Mouse (Mus musculus) embryonic stem cell, embryonic (primary cell): ENCODE data around the gene Rgl1.

ENCODE experiments used
- CTCF ChIA-PET, 4 experiments: fragments of 300-600 bp in 2 of 4; fragments of 350-600 bp in 2 of 4; sonication (Branson Sonifier 250); formaldehyde crosslinking; loops; one replicate each; lab custom pipeline; 2022; ENCODE audit warnings: inconsistent platforms in 2 of 4; lab: Charles Lee
- POLR2A ChIA-PET, 4 experiments: fragments of 300-600 bp in 2 of 4; fragments of 350-600 bp in 2 of 4; sonication (Branson Sonifier 250); formaldehyde crosslinking; loops; one replicate each; lab custom pipeline; 2022; ENCODE audit warnings: antibody characterized with exemption in 4 of 4, inconsistent platforms in 1 of 4; lab: Charles Lee

Rgl1 gene

DNA sequence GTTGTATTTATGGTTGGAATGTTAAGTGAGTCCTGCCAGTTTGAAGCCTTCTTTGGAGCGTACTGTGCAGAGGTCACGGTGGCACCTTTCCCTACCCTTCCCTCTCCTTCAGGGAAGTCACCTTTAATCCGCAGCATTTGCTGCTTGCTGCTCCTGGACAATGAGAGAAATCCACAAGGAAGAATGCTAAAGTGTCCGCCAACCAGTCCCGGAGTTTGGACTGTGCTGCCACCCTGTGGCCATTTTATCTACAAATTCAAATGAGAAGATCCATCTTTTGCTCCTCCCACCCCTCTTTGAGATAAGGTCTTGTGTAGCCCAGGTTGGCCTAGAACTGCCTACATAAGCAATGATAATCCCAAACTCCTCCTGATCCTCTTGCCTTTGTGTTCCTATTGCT, 19.7 kb downstream of the Rgl1 start:
- ChIA-PET POLR2A (no interaction called here), CTCF (interaction anchor here in 2 of 4 experiments (0.6 to 1.3 kb wide), 3 partner anchors 221 to 926 kb away, joined by 3 to 5 read pairs (median 4); no protein-coding TSS in a partner anchor)

DNA sequence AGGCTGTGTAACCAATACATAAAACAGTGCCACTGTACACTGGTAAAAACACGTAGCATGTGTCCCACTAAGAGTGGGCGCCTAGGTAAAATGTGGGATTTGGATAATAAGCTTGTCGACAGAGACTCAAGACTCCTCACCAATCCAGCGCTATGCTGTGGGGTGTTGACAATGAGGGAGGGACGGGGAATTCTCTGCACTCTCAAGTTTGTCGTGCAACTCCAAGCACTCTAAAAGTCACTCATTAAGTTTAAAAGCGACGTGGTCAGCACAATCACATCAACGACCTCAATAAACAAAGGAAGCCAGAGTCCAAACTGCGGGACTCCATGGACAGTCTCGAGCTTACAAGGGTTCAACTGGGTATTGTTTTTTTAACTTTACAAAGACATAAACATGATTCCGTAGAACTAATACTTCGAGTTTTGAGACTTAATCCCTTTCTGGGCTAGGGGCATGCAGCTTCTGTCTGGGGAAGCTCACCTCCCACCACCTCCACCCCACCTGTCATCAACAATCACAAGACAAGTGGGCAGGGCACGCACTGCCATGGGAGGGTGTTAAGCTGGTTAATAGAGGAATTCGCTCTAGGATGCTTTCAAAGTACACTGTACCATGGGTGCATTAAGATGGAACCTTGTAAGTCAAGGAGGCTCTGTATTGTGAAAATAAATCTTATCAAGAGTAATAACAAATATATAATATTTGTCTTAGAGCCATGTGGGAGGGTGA, 22.9 kb downstream of the Rgl1 start:
- ChIA-PET CTCF (interaction anchor here in 2 of 4 experiments (0.6 to 1.9 kb wide), 4 partner anchors 218 to 259 kb away, joined by 3 to 8 read pairs (median 4); no protein-coding TSS in a partner anchor), POLR2A (interaction anchor here in 1 of 4 experiments (1.5 kb wide), 1 partner anchor 24 kb away, joined by 4 read pairs; no protein-coding TSS in a partner anchor)

DNA sequence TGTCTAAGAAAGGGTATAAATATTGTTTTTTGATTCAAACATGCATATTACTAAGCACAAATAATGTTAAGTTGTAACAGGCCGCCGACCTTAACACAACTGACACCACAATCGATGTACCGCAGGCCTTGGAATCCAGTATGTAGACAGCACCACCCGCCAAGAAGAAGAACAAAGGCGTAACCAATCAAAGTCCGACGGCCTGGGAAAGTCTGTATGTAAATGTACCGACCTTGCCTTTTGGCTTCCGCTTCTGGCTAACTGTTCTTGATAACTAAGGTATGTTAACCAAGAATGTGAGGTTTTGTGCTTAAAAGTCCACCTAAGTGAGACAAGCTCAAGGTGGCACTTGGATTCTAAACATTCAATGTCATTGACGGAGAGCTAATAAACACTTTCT, 26.8 kb downstream of the Rgl1 start:
- ChIA-PET POLR2A (no interaction called here), CTCF (interaction anchor here in 1 of 4 experiments (0.6 kb wide), 1 partner anchor 13 kb away, joined by 3 read pairs; no protein-coding TSS in a partner anchor)

DNA sequence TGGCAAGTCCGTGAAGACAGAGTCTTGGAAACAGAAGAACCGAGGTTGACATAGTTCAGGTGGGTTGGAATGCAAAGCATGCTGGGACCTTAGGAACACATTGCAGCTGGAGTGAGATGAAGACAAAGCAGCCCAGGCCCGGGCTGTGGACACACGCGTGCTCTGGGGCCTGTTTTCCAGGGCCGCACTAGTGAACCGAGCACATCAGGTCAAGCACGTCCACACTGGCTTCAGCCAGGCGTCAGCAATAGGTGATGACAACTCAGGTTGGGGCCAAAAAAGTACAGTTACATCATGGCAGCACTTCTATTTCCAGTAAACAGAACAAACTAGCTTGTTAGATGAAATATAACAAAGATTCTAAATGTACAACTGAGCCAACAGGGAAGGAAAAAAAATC, 27.4 kb downstream of the Rgl1 start:
- POLR2A ChIA-PET, result no interaction called here

DNA sequence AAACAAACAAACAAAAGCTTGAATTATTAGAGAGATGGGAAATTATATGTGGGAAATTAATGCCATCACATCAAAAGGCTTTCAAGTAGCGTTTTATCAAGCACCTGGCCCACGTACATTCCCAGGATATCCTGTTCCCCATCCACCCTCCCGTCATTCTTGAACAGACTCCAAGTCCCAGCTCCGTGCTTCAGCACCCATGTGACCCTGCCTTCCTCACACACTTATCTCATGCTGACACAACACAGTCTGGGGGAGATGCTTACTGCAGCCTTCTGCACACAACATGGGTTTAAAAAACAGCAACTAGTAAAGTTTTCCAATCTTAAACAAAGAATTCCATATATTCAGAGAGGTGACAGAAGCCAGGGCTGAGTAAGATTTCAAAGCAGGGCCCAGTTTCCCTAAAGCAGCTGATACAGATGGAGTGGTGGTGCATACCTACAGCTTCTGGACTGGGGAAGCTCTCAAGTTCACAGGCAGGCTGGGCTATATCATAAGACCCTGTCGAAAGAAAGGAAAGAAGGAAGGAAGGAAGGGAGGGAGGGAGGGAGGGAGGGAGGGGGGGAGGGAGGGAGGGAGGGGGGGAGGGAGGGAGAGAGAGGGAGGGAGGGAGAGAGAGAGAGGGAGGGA, 38.4 kb downstream of the Rgl1 start:
- ChIA-PET CTCF (no interaction called here), POLR2A (no interaction called here)

More for the DNA sequence above, 27.4 kb downstream of the Rgl1 start:
- CTCF ChIA-PET, result interaction anchor here in 1 of 4 experiments (0.5 kb wide), 1 partner anchor 37 kb away, joined by 3 read pairs; no protein-coding TSS in a partner anchor

DNA sequence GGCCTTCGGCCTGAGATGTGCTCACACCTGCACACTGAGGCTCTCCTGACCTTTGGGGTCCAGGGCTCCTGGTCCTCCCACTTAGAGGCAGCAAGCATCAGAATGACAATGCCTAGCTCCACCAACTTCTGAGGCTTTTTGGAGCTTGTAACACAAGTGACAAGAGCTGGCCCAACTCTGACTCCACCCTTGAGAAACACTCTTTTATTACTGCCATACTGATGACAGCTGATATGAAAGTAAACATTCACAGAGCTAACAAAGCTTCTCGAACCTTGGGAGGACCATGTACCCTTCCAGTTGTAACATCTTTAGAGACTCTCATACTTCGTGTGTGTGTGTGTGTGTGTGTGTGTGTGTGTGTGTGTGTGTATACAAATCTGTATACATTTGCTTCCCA, 40.1 kb downstream of the Rgl1 start:
- ChIA-PET CTCF (interaction anchor here in 2 of 4 experiments (0.7 to 1.4 kb wide), 3 partner anchors 42 to 201 kb away, joined by 3 to 5 read pairs (median 4); no protein-coding TSS in a partner anchor), POLR2A (interaction anchor here in 1 of 4 experiments (0.7 kb wide), 1 partner anchor 40 kb away, joined by 3 read pairs; the partner anchor contains the start of genes Arpc5 and Rgl1)

DNA sequence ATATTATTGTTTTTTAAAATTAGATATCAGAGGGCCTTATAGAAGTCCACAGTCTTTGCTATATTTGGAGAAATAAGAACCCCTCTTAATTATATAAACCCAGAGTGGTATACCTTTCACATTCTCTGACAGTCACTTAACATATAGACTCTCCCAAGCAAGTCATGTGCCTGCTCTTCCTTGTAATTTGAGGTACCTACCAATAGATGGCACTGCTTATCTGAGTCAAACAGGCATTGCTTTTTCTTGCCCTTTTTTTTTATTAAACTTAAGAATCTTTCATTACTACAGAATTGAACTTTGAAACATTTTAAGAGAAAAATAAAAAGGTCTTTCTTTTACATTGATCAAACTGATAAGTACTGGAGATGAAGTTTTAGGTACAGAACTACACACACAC, 41.9 kb downstream of the Rgl1 start:
- ChIA-PET POLR2A (no interaction called here), CTCF (no interaction called here)

DNA sequence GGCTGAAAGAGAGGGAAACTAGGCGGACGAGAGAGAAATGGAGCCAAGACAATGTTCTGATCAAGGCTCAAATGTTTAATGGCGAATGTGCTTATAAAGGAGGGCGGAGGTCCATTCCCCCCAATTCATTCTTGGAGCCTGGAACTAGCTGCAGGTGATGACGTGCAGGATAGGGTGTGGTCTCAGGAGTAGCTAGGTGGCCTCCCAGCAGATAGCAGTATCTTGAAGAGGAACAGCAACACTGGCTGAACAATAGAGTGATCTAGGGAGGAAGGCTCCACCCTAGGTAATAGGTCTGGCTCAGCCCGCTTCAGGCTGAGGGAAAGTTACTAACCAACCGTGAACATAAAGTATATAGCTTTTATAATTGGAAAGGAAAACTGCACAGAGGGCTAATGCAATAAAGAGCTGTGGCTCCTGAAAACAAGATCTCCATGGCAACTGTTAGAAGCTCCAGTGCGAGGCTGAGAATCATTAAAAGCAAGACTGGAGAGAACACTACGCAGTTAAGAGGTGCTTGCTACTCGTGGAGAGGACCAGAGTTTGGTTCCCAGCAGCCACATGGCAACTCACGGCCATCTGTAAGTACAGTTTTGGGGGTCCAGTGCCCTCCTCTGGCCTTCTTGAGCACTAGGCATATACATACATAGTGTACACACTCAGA, 44.5 kb downstream of the Rgl1 start:
- ChIA-PET POLR2A (interaction anchor here in 1 of 4 experiments (0.9 to 1.2 kb wide), 2 partner anchors 147 to 310 kb away, joined by 3 to 4 read pairs; no protein-coding TSS in a partner anchor), CTCF (interaction anchor here in 3 of 4 experiments (0.5 to 1.7 kb wide), 4 partner anchors 9 to 234 kb away, joined by 3 to 5 read pairs (median 4); no protein-coding TSS in a partner anchor)

DNA sequence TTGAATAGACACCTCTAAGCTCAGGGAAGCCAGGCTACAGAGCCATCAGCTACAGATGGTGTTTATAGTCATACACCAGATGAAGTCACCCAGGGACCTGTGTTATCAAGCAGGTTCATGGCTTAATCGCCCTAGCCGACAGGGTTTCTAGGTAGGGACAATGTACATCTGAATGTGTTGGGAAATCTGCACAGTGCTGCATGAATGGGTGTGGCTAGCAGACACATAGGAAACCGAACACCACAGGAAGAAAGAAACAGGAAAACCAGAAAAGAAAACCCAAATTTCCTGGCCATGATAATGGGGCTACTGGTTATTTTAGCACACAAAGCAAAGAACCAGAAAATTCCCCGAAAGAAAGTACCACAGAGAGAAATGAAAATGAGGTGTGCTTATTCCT, 45.2 kb downstream of the Rgl1 start:
- POLR2A ChIA-PET, result no interaction called here

DNA sequence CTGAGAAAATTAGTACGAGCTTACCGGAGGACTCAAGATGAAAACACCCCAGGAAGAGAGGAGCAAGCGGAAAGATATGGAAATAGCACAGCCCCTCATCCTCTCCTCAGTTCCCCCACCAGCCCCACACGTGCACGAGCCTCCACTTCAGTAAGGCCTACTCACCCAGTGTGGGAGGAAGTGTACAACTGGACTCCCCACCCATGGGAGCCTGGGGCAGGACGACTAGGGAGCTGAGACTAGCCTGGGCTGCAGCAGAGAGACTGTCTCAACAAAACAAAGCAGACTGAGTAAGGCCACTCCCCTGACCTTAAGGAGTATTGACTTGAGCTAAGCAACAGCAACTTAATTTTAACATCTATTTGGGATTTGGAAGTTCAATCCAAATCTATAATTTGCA, 48.0 kb downstream of the Rgl1 start:
- POLR2A ChIA-PET, result interaction anchor here in 1 of 4 experiments (0.7 to 1.0 kb wide), 3 partner anchors 14 to 204 kb away, joined by 3 to 5 read pairs (median 3); no protein-coding TSS in a partner anchor
- CTCF ChIA-PET, result interaction anchor here in 1 of 4 experiments (0.6 kb wide), 1 partner anchor 1042 kb away, joined by 4 read pairs; no protein-coding TSS in a partner anchor

More for the DNA sequence above, 45.2 kb downstream of the Rgl1 start:
- CTCF ChIA-PET, result interaction anchor here in 2 of 4 experiments (1.2 to 1.7 kb wide), 2 partner anchors 10 to 43 kb away, joined by 3 to 4 read pairs; no protein-coding TSS in a partner anchor

DNA sequence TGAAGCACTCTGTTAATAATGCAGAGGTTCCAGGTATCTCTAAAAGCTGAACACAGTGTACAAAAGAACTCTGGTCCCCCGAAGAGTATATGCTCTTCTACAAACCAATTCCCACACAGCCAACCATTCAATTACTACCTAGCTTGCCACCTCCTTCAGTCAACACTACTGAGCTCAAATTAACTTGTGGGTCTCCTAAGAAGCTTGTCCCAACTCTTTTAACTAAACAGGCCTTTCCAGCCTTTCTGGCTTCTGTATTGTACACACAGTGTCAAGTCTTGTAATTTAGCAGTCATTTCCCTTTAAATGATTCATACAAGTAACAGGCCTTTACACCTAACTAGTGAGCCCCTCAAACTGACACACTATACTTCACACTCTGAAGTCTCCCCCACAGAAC, 48.8 kb downstream of the Rgl1 start:
- ChIA-PET POLR2A (interaction anchor here in 1 of 4 experiments (0.5 to 0.7 kb wide), 2 partner anchors 13 to 316 kb away, joined by 3 read pairs; no protein-coding TSS in a partner anchor), CTCF (no interaction called here)

DNA sequence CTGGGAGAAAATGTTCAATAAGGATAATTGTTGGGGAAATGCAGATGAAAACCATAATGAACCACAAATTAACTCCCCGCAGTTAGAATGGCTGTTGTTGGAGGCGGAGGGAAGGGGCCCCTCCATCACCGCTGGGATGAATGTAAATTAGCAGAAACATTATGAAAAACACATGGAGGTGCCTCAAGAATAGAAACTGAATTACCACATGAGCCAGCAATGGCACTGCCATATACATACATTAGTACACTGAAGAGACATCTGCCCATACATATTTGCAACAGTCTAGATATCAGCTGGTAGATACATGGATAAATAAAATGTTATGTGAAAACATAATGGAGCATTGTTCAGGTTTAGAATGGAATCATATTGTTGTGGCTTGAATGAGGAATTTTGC, 51.7 kb downstream of the Rgl1 start:
- ChIA-PET POLR2A (no interaction called here), CTCF (no interaction called here)

DNA sequence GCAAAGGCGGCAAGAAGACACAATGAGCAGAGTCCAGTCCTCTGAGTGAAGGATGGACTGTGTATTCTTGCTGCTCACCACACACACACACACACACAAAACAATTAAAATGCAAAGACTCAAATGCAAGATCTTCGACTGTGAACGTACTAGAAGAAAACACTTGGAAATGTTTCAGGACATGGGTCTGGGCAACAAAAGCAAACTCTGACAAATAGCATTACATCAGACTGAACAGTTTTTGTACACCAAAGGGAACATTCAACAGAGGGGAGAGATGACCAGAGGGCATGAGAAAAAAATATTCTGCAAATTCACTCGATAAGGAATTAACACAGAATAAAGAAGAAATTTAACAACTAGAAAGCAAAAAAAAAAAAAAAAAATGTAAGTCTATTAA, 52.2 kb downstream of the Rgl1 start:
- ChIA-PET POLR2A (interaction anchor here in 1 of 4 experiments (0.6 kb wide), 1 partner anchor 144 kb away, joined by 4 read pairs; no protein-coding TSS in a partner anchor), CTCF (no interaction called here)

DNA sequence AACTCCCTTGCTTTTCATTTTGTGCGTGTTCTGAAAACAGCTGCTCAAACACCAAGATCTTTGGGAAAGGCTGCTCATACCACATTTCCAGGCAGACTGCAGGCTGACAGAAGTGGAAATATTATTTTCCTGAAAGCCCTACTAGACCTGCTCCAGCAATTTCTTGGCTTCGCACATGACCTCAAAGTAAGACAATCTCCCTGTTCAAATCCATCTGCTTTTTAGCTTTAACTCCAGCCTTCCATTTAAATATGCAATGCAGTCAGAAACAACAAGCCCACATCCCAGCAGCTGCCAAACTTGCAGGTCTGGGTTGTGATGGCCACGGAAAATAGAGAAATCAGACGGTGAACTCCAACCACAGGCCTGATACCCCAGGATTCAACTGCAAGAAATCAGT, 55.1 kb downstream of the Rgl1 start:
- ChIA-PET CTCF (interaction anchor here in 2 of 4 experiments (0.5 to 1.5 kb wide), 2 partner anchors 33 to 83 kb away, joined by 4 to 5 read pairs; no protein-coding TSS in a partner anchor), POLR2A (no interaction called here)

DNA sequence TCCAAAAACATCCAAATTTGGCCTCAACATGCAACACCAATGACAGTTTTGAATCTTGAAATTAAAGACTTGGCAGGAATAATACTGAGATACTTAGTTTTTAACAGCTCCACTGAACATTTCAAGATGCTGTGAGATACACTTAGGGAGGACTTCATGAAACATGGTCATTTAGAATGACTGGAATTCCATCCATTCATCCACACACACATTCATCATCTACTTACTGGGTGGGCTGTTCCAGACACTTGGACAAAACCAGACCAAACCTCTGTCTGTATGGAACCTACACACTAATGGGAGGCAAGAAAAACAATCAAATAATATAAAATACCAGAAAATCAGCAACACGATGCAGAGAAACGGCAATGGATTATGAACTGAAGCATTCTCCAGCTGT, 58.6 kb downstream of the Rgl1 start:
- ChIA-PET POLR2A (no interaction called here), CTCF (no interaction called here)

DNA sequence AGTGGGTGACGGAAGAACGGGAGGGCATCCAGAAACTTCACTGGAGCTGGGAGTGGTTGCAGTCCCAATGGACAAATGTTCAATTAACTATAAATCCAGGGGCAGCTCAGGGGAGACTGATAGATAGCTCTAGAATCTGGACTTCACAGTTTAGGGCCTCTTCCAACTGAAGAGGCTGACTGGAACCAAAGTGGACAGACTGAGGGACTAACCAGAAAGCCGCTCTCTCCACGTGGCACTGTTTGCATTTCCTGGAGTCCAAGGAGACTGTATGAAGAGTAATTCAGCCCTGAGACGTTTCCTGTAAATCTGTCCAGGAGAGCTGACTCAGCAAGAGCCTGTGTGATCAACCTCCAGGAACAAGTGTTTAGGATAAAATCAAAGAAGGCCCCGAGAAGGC, 62.2 kb downstream of the Rgl1 start:
- ChIA-PET POLR2A (interaction anchor here in 1 of 4 experiments (1.1 kb wide), 1 partner anchor 14 kb away, joined by 3 read pairs; no protein-coding TSS in a partner anchor), CTCF (interaction anchor here in 1 of 4 experiments (0.6 kb wide), 1 partner anchor 64 kb away, joined by 3 read pairs; no protein-coding TSS in a partner anchor)

DNA sequence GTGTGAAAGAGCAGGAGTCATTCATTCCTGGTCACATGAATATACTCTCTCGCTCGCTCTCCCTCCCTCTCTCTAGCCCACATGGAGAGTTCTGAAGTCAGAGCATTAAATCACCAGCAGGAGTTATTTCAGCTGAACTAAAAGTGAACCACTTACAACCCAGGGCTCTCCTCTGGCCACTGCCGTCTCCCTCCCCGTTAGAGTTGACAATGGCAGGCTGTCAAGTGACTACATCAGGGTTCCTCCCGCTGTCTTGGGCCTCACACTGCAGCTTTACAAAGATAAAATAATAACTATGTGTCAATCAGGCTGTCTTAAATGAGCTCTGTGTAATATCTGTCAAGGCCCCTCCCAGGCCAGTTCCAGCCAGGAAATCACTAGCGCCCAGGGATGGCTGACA, 63.2 kb downstream of the Rgl1 start:
- POLR2A ChIA-PET, result interaction anchor here in 1 of 4 experiments (1.6 kb wide), 1 partner anchor 25 kb away, joined by 4 read pairs; no protein-coding TSS in a partner anchor
- CTCF ChIA-PET, result no interaction called here

DNA sequence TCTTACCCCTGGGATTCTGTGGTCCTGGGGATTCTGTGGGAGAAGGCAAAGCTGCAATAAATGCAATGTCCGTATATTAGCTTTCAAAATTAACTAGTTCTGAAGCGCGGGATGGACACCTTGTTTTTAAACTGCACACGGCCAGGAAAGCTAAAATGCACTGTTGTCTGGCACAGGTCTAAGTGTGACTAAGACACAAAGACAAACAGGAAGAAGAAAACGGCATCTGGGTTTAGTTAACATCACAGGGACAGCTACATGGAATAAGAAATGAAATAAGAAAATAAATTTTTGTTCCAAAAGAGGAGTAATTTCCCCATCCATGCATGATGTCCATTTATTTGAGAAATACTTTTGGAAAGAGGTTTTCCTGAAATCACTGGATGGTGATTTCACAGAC, 65.1 kb downstream of the Rgl1 start:
- CTCF ChIA-PET, result interaction anchor here in 1 of 4 experiments (0.7 to 0.8 kb wide), 2 partner anchors 22 to 38 kb away, joined by 3 read pairs; no protein-coding TSS in a partner anchor
- POLR2A ChIA-PET, result interaction anchor here in 1 of 4 experiments (1.2 kb wide), 1 partner anchor 9 kb away, joined by 3 read pairs; no protein-coding TSS in a partner anchor
